Mouse (Mus musculus) layer of hippocampus, adult 11-12 months (tissue): Measurements from ENCODE around the gene Fam205c.

Source experiments
- DNase-seq: peaks from one replicate; pipeline ENCODE4 v3.0.0; 2022; ENCODE audit warnings: low spot score

Gene Fam205c

DNA sequence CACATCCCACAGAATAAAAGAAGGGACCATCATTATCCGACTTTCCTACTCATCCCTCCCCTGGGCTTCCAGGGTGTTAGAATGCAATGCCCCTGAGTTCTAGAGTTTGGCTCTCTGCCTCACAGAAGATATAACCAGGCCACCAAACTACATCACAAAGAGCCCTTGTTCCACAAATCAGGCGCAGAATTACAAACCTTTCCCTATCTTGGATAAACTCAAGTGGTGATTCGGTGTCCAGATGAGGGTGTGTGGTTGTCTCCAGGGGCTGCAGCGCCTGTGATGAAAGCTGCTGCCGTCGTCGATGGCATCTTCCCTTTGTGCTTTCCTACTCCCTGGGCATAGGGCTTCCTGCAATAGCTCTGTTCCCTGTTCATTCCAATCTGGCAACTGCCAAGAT is at the start of gene Fam205c:
Gene Fam205c (minus strand): TSS at position 101 of the 400 bp plus-strand sequence.
- no peak for DNase-seq

- DNase-seq: no peak
Observed at GRCm38 (mm10) chr4:42922461-42922860, 48.4 kb upstream of the Fam205c start.

DNA sequence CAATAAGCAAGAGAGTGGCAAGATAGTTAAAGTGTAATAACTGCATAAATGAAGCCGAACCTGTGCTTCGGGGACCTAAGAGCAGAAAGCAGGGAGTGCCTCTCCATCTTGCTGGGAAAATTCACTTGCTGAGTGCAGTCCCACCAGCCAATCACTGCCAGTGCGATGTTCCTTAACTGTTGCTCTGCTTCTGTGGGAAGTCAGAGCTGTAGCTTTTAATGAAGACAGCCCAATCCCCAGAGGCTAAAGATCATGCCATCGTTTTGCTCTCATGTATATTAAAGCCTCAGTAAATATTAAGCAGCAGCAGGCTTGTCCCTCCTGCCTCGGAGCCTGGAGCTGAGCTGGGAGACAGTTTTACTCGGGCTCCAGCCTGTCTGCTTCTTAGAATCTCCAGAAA is 48.0 kb upstream of the Fam205c start:
- DNase-seq: no peak

DNA sequence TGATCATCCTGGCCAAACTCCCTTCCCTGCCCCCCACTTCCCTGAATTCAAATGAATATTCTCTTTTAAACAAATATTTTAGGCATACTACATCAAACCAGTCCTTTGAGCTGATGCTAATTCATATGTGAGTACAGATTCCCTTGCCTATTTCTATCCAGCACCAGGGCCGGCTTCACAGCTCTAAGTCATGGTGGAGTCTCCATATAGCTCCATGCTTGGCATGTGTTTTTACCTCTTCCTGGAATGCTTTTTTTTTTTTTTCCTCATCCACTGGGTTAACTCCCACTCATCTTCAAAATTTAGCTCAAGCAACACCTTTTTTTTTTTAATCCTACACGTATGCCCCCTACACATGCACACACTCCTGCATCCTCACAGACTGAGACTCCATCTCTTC is 47.5 kb upstream of the Fam205c start:
- no peak for DNase-seq

- no peak for DNase-seq
Observed at GRCm38 (mm10) chr4:42920726-42921125, 46.7 kb upstream of the Fam205c start.

- no peak for DNase-seq
Observed at GRCm38 (mm10) chr4:42917402-42917774, 43.4 kb upstream of the Fam205c start.

- peak; percentile 38 for DNase-seq
Observed at GRCm38 (mm10) chr4:42916617-42917401, 42.8 kb upstream of the Fam205c start, which contains the start of gene Phf24. Gene Phf24 (plus strand): TSS chr4:42916660.

GRCm38 (mm10) chr4:42915966-42916365 is 41.9 kb upstream of the Fam205c start:
- no peak for DNase-seq

- DNase-seq: no peak
Observed at GRCm38 (mm10) chr4:42915311-42915710, 41.3 kb upstream of the Fam205c start.

GRCm38 (mm10) chr4:42913391-42913790 is 39.4 kb upstream of the Fam205c start:
- DNase-seq: no peak

- DNase-seq: no peak
Observed at GRCm38 (mm10) chr4:42904966-42905365, 30.9 kb upstream of the Fam205c start.

GRCm38 (mm10) chr4:42904523-42904922 is 30.5 kb upstream of the Fam205c start:
- DNase-seq: no peak

DNA sequence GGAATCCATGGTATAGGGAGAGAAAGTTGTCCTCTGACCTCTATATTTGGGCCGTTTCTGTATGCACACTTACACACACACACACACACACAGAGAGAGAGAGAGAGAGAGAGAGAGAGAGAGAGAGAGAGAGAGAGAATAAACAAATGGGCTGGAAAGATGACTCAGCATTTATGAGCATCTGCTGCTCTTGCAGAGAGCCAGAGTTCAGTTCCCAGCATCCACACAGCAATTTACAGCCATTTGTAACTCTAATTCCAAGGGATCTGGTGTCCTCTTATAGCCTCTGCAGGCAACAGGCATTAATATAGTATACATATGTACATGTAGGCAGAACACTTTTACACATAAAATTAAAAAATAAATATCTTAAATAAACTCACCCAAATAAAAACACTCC is 29.9 kb upstream of the Fam205c start:
- DNase-seq: no peak

DNA sequence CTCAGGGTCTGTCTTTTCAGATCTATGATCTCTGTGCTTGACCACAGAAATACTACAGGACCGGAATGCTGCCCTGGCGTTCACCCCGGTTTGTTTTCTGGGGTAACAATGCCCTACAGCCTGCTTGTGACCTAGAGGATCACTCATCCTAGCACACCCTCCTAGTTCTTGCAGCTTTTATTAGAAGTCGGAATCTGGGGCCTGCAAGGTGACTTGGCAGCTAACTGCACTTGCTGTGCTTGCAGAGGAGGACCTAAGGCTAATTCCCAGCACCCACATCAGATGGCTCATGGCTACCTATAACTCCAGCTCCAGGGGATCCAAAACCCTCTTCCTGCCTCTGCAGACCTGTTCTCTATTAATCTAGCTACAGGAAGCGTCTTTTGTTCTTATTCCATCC is 28.7 kb upstream of the Fam205c start:
- DNase-seq: no peak

GRCm38 (mm10) chr4:42902174-42902573 is 28.1 kb upstream of the Fam205c start:
- no peak for DNase-seq

DNA sequence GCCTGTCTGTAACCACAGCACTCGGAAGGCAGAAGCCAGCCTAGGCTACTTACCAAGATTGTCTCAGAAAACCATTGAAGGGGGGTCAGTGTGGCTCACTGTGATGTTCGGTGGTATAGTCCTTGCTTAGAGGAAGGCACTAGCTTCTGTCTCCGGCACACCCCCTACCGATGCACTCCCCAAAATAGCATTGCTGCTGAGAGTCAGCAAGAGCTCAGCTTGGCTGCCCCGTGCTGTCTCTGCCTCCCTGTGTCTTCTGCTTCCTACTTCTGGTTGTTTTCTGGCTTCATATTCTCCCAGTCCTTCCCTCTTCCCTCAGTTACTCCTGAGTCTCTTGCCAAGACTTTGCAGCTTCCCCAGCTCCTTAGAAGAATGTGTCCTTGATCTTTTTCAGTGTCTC is 26.8 kb upstream of the Fam205c start:
- DNase-seq: peak; percentile 42

- no peak for DNase-seq
Observed at GRCm38 (mm10) chr4:42898914-42899313, 24.9 kb upstream of the Fam205c start.

GRCm38 (mm10) chr4:42895118-42895517 is 21.1 kb upstream of the Fam205c start:
- DNase-seq: no peak

GRCm38 (mm10) chr4:42891176-42891575 is 17.1 kb upstream of the Fam205c start:
- no peak for DNase-seq

GRCm38 (mm10) chr4:42888806-42889205 is 14.8 kb upstream of the Fam205c start:
- DNase-seq: no peak

DNA sequence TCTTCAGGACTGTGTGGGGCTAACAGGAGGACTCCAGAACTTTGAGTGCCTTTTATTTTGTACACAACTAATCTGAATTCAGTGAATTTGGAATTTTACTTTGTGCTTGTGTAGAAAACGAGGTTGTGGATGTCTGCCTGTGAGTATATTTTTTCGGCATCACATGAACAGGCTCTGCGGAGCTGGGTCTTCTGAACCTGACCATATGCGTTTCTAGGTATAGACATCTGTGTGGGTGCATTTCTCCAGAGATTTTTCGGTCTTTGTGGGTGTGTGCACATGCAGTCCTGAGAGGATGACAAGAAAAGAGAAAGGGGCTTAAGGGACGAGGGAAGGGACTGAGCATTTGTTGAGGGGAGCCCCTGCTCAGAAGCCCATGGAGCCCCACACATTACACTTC is 12.9 kb upstream of the Fam205c start:
- no peak for DNase-seq

- DNase-seq: no peak
Observed at GRCm38 (mm10) chr4:42880677-42880948, 6.6 kb upstream of the Fam205c start.

DNA sequence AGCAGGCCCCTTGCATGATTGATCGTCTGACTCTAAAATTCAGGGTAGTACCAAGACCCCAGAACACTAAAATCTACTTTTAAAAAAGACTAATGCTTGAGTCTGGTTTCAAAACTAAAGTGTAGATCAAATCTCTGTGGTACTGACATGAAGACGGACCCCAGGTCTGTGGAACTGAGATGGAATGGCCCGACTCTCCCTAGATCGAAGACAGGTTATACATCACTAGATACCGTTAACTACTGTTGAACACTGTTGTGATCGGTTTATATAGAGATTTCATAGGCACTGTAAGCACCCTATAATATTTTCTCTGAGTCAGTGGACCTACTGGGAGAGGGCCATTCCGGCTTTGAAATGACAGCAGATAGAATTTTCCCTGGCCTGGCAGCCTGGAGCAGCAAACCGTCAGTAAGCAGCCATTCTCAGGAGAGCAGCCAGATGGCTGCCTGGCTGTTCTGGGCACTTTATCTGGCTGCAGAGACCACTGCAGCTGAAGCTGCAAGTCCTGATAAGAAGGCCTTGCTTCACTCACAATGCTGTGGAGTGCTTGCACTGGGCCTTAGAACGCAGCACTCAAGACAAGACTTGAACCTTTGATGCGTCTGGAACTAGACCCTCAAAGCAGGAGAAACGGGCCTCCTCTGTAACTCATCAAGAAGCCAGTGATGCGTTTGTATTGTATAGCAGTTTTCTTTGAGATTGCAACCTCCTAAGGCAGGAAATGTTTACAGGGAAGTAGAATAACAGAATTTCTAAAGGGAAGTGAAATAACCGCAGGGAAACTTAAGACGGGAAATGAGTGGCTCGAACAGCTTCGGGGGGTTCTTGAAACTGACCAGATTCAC is 6.0 kb upstream of the Fam205c start:
- DNase-seq: no peak

GRCm38 (mm10) chr4:42877657-42878056 is 3.6 kb upstream of the Fam205c start:
- DNase-seq: no peak
